Mouse (Mus musculus): ENCODE data around the gene Kpna7. TPM values are rescaled to one million over a fixed set of nuclear protein-coding genes. Genes with fewer than 3 reads are reported as not detected.

Kpna7 gene
- total RNA-seq, 2 experiments from 2014 or later = not detected

Other genes starting within 250 kb of the Kpna7 start
- gene Smurf1, start 118.2 kb downstream of the Kpna7 start, total RNA-seq (2021) = 10 to 100 TPM; 30.1 to 34.3 TPM
- gene Gm4871, start 51.3 kb downstream of the Kpna7 start, total RNA-seq (2021) = not detected
- not detected for gene 1700018F24Rik, start 41.0 kb downstream of the Kpna7 start, total RNA-seq (2021)
- gene Arpc1a, start 200 bp downstream of the Kpna7 start, total RNA-seq (2021) = 100 to 1,000 TPM; 257 to 274 TPM
- gene Arpc1b, start 30.2 kb upstream of the Kpna7 start, total RNA-seq (2021) = 10 to 100 TPM; 33.6 to 34.2 TPM
- 100 to 1,000 TPM in 1 of 2 experiments, 10 to 100 TPM in 1; 90.1 to 102 TPM for gene Pdap1, start 56.2 kb upstream of the Kpna7 start, total RNA-seq (2021)
- gene Bud31, start 56.3 kb upstream of the Kpna7 start, total RNA-seq (2021) = 10 to 100 TPM; 69.5 to 81.9 TPM
- 10 to 100 TPM; 20.0 to 21.9 TPM for gene Ptcd1, start 83.1 kb upstream of the Kpna7 start, total RNA-seq (2021)
- 10 to 100 TPM; 22.1 to 25.3 TPM for gene Cpsf4, start 83.2 kb upstream of the Kpna7 start, total RNA-seq (2021)
- gene Atp5j2, start 108.0 kb upstream of the Kpna7 start, total RNA-seq (2021) = 100 to 1,000 TPM; 264 to 268 TPM
- gene Zkscan14, start 117.8 kb upstream of the Kpna7 start, total RNA-seq (2021) = 10 to 100 TPM; 11.1 to 13.8 TPM
- 10 to 100 TPM; 11.8 to 12.5 TPM for gene Zkscan5, start 120.5 kb upstream of the Kpna7 start, total RNA-seq (2021)
- 10 to 100 TPM; 25.7 to 26.7 TPM for gene Zfp655, start 147.7 kb upstream of the Kpna7 start, total RNA-seq (2021)
- gene Zscan25, start 196.5 kb upstream of the Kpna7 start, total RNA-seq (2021) = 10 to 100 TPM; 18.9 to 19.7 TPM